Mouse (Mus musculus) testis, adult 2 months (tissue): Measurements from ENCODE around the gene Cnpy2. TPM values are rescaled to one million over a fixed set of nuclear protein-coding genes. Genes with fewer than 3 reads are reported as not detected.
A peak's percentile ranks its signal among the peaks of the same experiment; 100 is the strongest.

Source experiments
- H3K27ac ChIP-seq: fragments of 200-500 bp; 2 replicates; pipeline ENCODE4 v1.5.1; 2012; ENCODE audit warnings: low read depth, low read length; ENCODE audit not compliant: control insufficient read depth, insufficient read depth
- H3K27me3 ChIP-seq: fragments of 200-500 bp; 2 replicates; pipeline ENCODE4 v1.6.1; 2012; ENCODE audit warnings: mild to moderate bottlenecking, low read length, moderate library complexity; ENCODE audit not compliant: control insufficient read depth, insufficient read depth
- H3K36me3 ChIP-seq: fragments of 200-500 bp; 2 replicates; pipeline ENCODE4 v1.6.1; 2012; ENCODE audit warnings: mild to moderate bottlenecking, low read length; ENCODE audit not compliant: control insufficient read depth, insufficient read depth
- H3K4me1 ChIP-seq: fragments of 200-500 bp; 2 replicates; pipeline ENCODE4 v1.6.1; 2012; ENCODE audit warnings: low read length; ENCODE audit not compliant: control insufficient read depth, insufficient read depth
- H3K4me3 ChIP-seq: fragments of 200-500 bp; 2 replicates; pipeline ENCODE4 v1.5.1; 2012; ENCODE audit warnings: low read depth, mild to moderate bottlenecking, low read length, moderate library complexity, mixed read lengths; ENCODE audit not compliant: control insufficient read depth
- CTCF ChIP-seq: fragments of 200-500 bp; IDR thresholded peaks from 2 replicates; pipeline ENCODE4 v1.5.1; 2012; ENCODE audit warnings: low read depth, mild to moderate bottlenecking, inconsistent platforms, low read length, moderate library complexity; ENCODE audit not compliant: control insufficient read depth, insufficient read depth, insufficient replicate concordance
- POLR2A ChIP-seq: fragments of 200-500 bp; IDR thresholded peaks from 2 replicates; pipeline ENCODE4 v1.6.1; 2012; ENCODE audit warnings: low read depth, mild to moderate bottlenecking, inconsistent platforms, low read length, moderate library complexity; ENCODE audit not compliant: control insufficient read depth
- polyA plus RNA-seq: library from polyadenylated mRNA; depleted of rRNA; stranded (reverse); fragments of >200 nt; gene quantifications from 2 replicates; pipeline ENCODE4 v1.2.3, GENCODE M21; 2012

The Cnpy2 gene
- polyA plus RNA-seq, 1 experiment = 7.4 TPM

- no peak for TF ChIP-seq CTCF
- TF ChIP-seq POLR2A = no peak
- H3K27me3 ChIP-seq = no peaks in the 10 kb centered on the region
- peaks cover 14% of the 10 kb centered on the region for H3K4me1 ChIP-seq
- H3K27ac ChIP-seq = peak overlapping the region; percentile 83
- H3K4me3 ChIP-seq = peak overlapping the region; percentile 96
- no peaks in the 10 kb centered on the region for H3K36me3 ChIP-seq
These were observed 19.9 kb upstream of the Cnpy2 start for GRCm38 (mm10) chr10:128302357-128302756.

DNA sequence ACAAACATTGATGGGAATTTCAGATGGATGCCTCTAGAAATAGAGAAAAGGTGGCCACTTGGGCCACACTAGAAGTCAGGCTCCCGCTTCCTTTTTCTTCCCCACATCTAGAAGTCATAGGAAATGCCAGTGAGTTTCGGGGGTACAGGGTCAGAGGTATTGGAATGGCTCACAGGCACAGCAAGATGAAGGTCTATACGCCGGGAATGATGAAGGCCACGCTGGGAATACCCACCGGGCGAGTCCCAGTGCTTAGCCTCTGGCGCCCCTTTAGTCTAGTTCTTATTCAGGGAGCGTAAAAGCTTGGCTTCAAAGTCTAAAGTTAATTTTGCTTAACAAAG, 19.5 kb upstream of the Cnpy2 start:
- Histone ChIP-seq H3K27me3 (no peaks in the 10 kb centered on the region), H3K4me3 (peak overlapping the region; percentile 96), H3K36me3 (no peaks in the 10 kb centered on the region), H3K27ac (peak overlapping the region; percentile 83), H3K4me1 (peaks cover 11% of the 10 kb centered on the region)
- no peak for TF ChIP-seq CTCF
- TF ChIP-seq POLR2A = no peak

GRCm38 (mm10) chr10:128303126-128304021, 18.9 kb upstream of the Cnpy2 start, which contains the start of gene Pan2:
TSS of gene Pan2 (plus strand) at chr10:128303335.
- Histone ChIP-seq H3K36me3 (no peaks in the 10 kb centered on the region; the same call in 1 of the 2 replicates), H3K4me3 (peak within 1 kb of the TSS; percentile 96), H3K4me1 (peaks cover 10% of the 10 kb centered on the region), H3K27me3 (no peaks in the 10 kb centered on the region), H3K27ac (peak within 1 kb of the TSS; percentile 96)
- TF ChIP-seq CTCF (no peak), POLR2A (peak; percentile 75)

GRCm38 (mm10) chr10:128309654-128310053, 12.6 kb upstream of the Cnpy2 start:
- TF ChIP-seq POLR2A (no peak), CTCF (no peak)
- H3K36me3 ChIP-seq = peaks cover 1% of the 10 kb centered on the region; the same call in 1 of the 2 replicates
- no peak overlapping the region for H3K27ac ChIP-seq
- H3K4me3 ChIP-seq = no peak overlapping the region
- H3K27me3 ChIP-seq = no peaks in the 10 kb centered on the region
- H3K4me1 ChIP-seq = no peaks in the 10 kb centered on the region

GRCm38 (mm10) chr10:128310177-128310576, 12.1 kb upstream of the Cnpy2 start:
- Histone ChIP-seq H3K36me3 (peaks cover 1% of the 10 kb centered on the region; the same call in 1 of the 2 replicates), H3K27ac (no peak overlapping the region), H3K4me3 (no peak overlapping the region), H3K4me1 (no peaks in the 10 kb centered on the region), H3K27me3 (no peaks in the 10 kb centered on the region)
- no peak for TF ChIP-seq POLR2A
- no peak for TF ChIP-seq CTCF

- no peaks in the 10 kb centered on the region for H3K4me1 ChIP-seq
- H3K36me3 ChIP-seq = peaks cover 6% of the 10 kb centered on the region
- no peak overlapping the region for H3K4me3 ChIP-seq
- no peaks in the 10 kb centered on the region for H3K27me3 ChIP-seq
- no peak overlapping the region for H3K27ac ChIP-seq
- no peak for TF ChIP-seq POLR2A
- no peak for TF ChIP-seq CTCF
These were observed 11.4 kb upstream of the Cnpy2 start for GRCm38 (mm10) chr10:128310902-128311301.

GRCm38 (mm10) chr10:128315578-128315977, 6.7 kb upstream of the Cnpy2 start:
- TF ChIP-seq POLR2A (no peak), CTCF (no peak)
- H3K36me3 ChIP-seq = peaks cover 6% of the 10 kb centered on the region
- no peaks in the 10 kb centered on the region for H3K27me3 ChIP-seq
- H3K4me3 ChIP-seq = no peak overlapping the region
- H3K27ac ChIP-seq = no peak overlapping the region
- H3K4me1 ChIP-seq = no peaks in the 10 kb centered on the region

DNA sequence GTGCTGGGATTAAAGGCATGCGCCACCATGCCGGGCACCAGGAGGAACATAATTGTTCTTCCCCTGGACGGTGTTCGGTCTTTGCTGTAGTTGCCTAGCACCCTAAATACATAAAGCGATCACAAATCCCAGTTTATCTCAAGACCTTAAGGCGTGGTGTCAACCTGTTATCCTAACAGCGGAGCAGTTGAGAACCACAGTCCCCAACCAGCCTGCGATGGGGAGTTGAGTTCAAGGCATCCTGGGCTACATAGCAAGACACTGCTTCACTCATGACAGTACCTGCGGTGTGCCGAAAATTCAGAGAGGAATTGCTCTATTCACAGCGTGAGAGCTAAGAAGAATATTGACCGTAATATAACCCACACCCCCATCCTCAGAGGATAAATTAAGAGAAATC, 618 bp upstream of the Cnpy2 start:
- H3K4me3 ChIP-seq = no peak overlapping the region; the same call in 1 of the 2 replicates
- no peaks in the 10 kb centered on the region for H3K27me3 ChIP-seq
- H3K36me3 ChIP-seq = no peaks in the 10 kb centered on the region; the same call in none of the 2 replicates
- peaks cover 16% of the 10 kb centered on the region for H3K4me1 ChIP-seq
- H3K27ac ChIP-seq = no peak overlapping the region; the same call in 1 of the 2 replicates
- TF ChIP-seq CTCF (no peak), POLR2A (no peak)
